Mouse (Mus musculus): ENCODE measurements at regions not wholly inside any gene's neighbourhood (a gene's known extent, or its start where the extent isn't known, plus 50 kb on each side); places are given as distances from the start of the nearest gene placed in this dataset.
A peak's percentile ranks its signal among the peaks of the same experiment; 100 is the strongest.

DNA sequence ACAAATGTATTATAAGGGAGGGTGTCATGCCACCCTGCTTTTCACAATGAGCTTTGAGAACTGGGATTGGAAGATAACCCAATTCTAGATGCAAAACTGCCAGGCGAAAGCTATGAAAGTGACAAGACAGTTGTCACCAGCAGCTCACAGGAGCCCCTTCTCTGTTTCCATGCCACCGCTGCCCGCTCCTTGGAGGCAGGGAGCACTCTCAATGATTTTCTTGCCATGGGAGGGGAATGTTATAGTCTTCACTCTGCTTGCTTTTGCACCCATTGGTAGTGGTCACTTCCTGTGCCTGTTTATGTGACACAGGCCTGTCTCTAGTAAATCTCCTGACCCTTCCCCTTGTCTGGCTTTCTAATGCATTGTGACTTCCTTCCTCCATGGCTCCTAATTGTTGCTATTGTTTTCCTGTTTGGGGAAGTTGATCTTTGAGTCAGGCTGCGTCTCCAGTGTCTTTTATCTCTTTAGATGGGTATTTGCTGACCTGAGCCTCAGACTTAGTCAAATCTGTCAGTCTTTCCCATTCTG lies 143.4 kb downstream of the Tpra1 start:
- no peak for DNase-seq (ENCODE audit: extremely low read depth)
- dilution Hi-C loops (cut with MboI; ENCODE audit: extremely low pct_ligation_motif_present, extremely low pct_unique_long_range_greater_than_20kb, low sequenced_read_pairs): no loop called here
- H3K27me3 ChIP-seq (replicated peaks): peaks cover 36% of the 10 kb centered on the region

DNA sequence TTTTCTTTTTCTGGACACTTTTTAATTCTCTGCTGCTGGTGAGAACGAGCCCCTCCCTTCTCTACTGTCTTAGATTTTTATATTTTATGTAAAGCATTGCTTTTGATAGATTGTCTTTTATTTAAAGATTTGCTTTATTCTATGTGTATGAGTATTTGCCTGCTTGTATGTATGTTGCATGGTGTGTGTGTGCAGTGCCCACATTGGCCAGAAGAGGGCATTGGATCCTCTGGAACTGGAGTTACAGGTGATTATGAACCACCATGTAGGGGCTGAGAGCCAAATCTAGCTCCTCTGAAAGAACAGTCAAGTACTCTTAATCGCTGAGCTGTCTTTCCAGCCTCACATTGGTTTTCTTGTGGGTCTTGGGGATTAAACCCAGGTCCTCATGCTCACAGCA lies 144.4 kb downstream of the Tpra1 start:
- Histone ChIP-seq H3K4me3 (replicated peaks in 1 of 3; ENCODE audit: low read depth in 2 of 3, low read length in 2 of 3, poor library complexity in 1 of 3) (no peak overlapping the region), H3K27ac (ENCODE audit: insufficient read depth, low read depth) (no peak overlapping the region), H3K9ac (ENCODE audit: insufficient read depth, low read depth) (no peak overlapping the region), H3K4me2 (ENCODE audit: insufficient read depth, low read depth, poor library complexity, severe bottlenecking) (no peak overlapping the region), H3K36me3 (replicated peaks in 1 of 2; ENCODE audit: control insufficient read depth in 1 of 2, insufficient read depth in 1 of 2, low read length in 1 of 2) (no peaks in the 10 kb centered on the region), H3K79me2 (replicated peaks; ENCODE audit: control insufficient read depth, extremely low read depth, insufficient read depth, poor library complexity, severe bottlenecking) (no peaks in the 10 kb centered on the region), H3K9me3 (replicated peaks; ENCODE audit: low read length) (peaks cover 7% of the 10 kb centered on the region), H3K27me3 (replicated peaks) (peaks cover 37% of the 10 kb centered on the region), H3K4me1 (ENCODE audit: control insufficient read depth in 1 of 2, insufficient read depth in 2 of 2) (peaks cover 13 to 16% of the 10 kb centered on the region in 2 experiments)
- DNase-seq (ENCODE audit: extremely low read depth): no peak
- TF ChIP-seq MXI1 (IDR thresholded peaks at IDR 0.05; ENCODE audit: low read depth, low read length) (no peak), SMC3 (IDR thresholded peaks at IDR 0.05; ENCODE audit: low read depth, low read length) (peak; percentile 48), ZNF384 (IDR thresholded peaks at IDR 0.05; ENCODE audit: low read depth, low read length) (no peak), RAD21 (IDR thresholded peaks at IDR 0.05; ENCODE audit: low read depth, low read length) (peak; percentile 49), MYC (IDR thresholded peaks at IDR 0.05; ENCODE audit: low read depth, low read length) (no peak), MAFK (IDR thresholded peaks at IDR 0.05; ENCODE audit: insufficient replicate concordance, low read length) (no peak), CTCF (conservative IDR thresholded peaks at IDR 0.05 in 1 of 2, IDR thresholded peaks at IDR 0.05 in 1 of 2; ENCODE audit: low read depth in 2 of 2, low read length in 2 of 2) (peak; percentile 18 to 55; a peak in 3 of 4 replicates), NRF1 (IDR thresholded peaks at IDR 0.05; ENCODE audit: low read depth, low read length) (no peak), ZKSCAN1 (IDR thresholded peaks at IDR 0.05; ENCODE audit: borderline replicate concordance, low read depth, low read length) (no peak), ZMIZ1 (IDR thresholded peaks at IDR 0.05; ENCODE audit: low read depth, low read length) (no peak), ELF1 (IDR thresholded peaks at IDR 0.05; ENCODE audit: low read depth, low read length) (no peak), IRF4 (IDR thresholded peaks at IDR 0.05; ENCODE audit: low read depth, low read length) (no peak)
- dilution Hi-C loops (cut with MboI; ENCODE audit: extremely low pct_ligation_motif_present, extremely low pct_unique_long_range_greater_than_20kb, low sequenced_read_pairs): no loop called here
- in situ Hi-C loops (cut with MboI; ENCODE audit: low pct_ligation_motif_present, low pct_unique_long_range_greater_than_20kb, low sequenced_read_pairs): no loop called here

More for the DNA sequence above, 143.4 kb downstream of the Tpra1 start:
- no peaks in the 10 kb centered on the region for H3K79me2 ChIP-seq (replicated peaks; ENCODE audit: control insufficient read depth, extremely low read depth, insufficient read depth, poor library complexity, severe bottlenecking)
- TF ChIP-seq ELF1 (IDR thresholded peaks at IDR 0.05; ENCODE audit: low read depth, low read length) (no peak), MAX (IDR thresholded peaks at IDR 0.05; ENCODE audit: low read length) (no peak), MXI1 (IDR thresholded peaks at IDR 0.05; ENCODE audit: low read depth, low read length) (no peak), PAX5 (IDR thresholded peaks at IDR 0.05; ENCODE audit: low read length) (no peak), UBTF (IDR thresholded peaks at IDR 0.05; ENCODE audit: low read depth, low read length) (no peak), NRF1 (IDR thresholded peaks at IDR 0.05; ENCODE audit: low read depth, low read length) (no peak), ZKSCAN1 (IDR thresholded peaks at IDR 0.05; ENCODE audit: borderline replicate concordance, low read depth, low read length) (no peak), RAD21 (IDR thresholded peaks at IDR 0.05; ENCODE audit: low read depth, low read length) (no peak), KAT2A (IDR thresholded peaks at IDR 0.05; ENCODE audit: insufficient replicate concordance, low read length) (no peak), TCF12 (IDR thresholded peaks at IDR 0.05; ENCODE audit: low read depth, low read length) (no peak), JUND (conservative IDR thresholded peaks at IDR 0.05; ENCODE audit: low read depth, low read length) (no peak), ZMIZ1 (IDR thresholded peaks at IDR 0.05; ENCODE audit: low read depth, low read length) (no peak), SIN3A (IDR thresholded peaks at IDR 0.05; ENCODE audit: low read length) (no peak), JUN (IDR thresholded peaks at IDR 0.05; ENCODE audit: insufficient read depth, low read depth, low read length) (no peak), ZNF384 (IDR thresholded peaks at IDR 0.05; ENCODE audit: low read depth, low read length) (no peak), ZC3H11A (IDR thresholded peaks at IDR 0.05; ENCODE audit: low read depth, low read length) (no peak), MAFK (IDR thresholded peaks at IDR 0.05; ENCODE audit: insufficient replicate concordance, low read length) (no peak), NELFE (IDR thresholded peaks at IDR 0.05; ENCODE audit: low read depth, low read length) (no peak), EP300 (IDR thresholded peaks at IDR 0.05; ENCODE audit: low read length) (no peak), IRF4 (IDR thresholded peaks at IDR 0.05; ENCODE audit: low read depth, low read length) (no peak)
- H3K9me3 ChIP-seq (replicated peaks; ENCODE audit: low read length): peaks cover 7% of the 10 kb centered on the region
- no peak overlapping the region for H3K4me2 ChIP-seq (ENCODE audit: insufficient read depth, low read depth, poor library complexity, severe bottlenecking)
- in situ Hi-C loops (cut with MboI; ENCODE audit: low pct_ligation_motif_present, low pct_unique_long_range_greater_than_20kb, low sequenced_read_pairs): no loop called here
- no peaks in the 10 kb centered on the region for H3K36me3 ChIP-seq (replicated peaks in 1 of 2; ENCODE audit: control insufficient read depth in 1 of 2, insufficient read depth in 1 of 2, low read length in 1 of 2)
- no peak overlapping the region for H3K9ac ChIP-seq (ENCODE audit: insufficient read depth, low read depth)
- H3K4me1 ChIP-seq (ENCODE audit: control insufficient read depth in 1 of 2, insufficient read depth in 2 of 2): peaks cover 13 to 15% of the 10 kb centered on the region in 2 experiments
- H3K27ac ChIP-seq (ENCODE audit: insufficient read depth, low read depth): no peak overlapping the region
- no peak overlapping the region for H3K4me3 ChIP-seq (replicated peaks in 1 of 3; ENCODE audit: low read depth in 2 of 3, low read length in 2 of 3, poor library complexity in 1 of 3)

Data from CH12.LX (cell line).